Mouse (Mus musculus) lung, postnatal 14 days (tissue): ENCODE data around the gene Gne.

Experiments used
- DNase-seq: peaks from one replicate; pipeline ENCODE4 v3.0.0; 2021

Gne gene

GRCm38 (mm10) chr4:44022323-44022722, 61.7 kb downstream of the Gne start:
- DNase-seq = no peak

- DNase-seq = no peak
Measured at GRCm38 (mm10) chr4:44016791-44017190, 67.2 kb downstream of the Gne start.

GRCm38 (mm10) chr4:44016071-44016470, 67.9 kb downstream of the Gne start:
- DNase-seq = no peak

GRCm38 (mm10) chr4:44013391-44014070, 70.4 kb downstream of the Gne start:
- no peak for DNase-seq

GRCm38 (mm10) chr4:44012376-44013367, 71.3 kb downstream of the Gne start:
- peak; percentile 89 for DNase-seq

GRCm38 (mm10) chr4:44011799-44012198, 72.2 kb downstream of the Gne start:
- no peak for DNase-seq

- no peak for DNase-seq
Measured at GRCm38 (mm10) chr4:44010893-44011292, 73.1 kb downstream of the Gne start.

GRCm38 (mm10) chr4:44010176-44010575, 73.8 kb downstream of the Gne start:
- DNase-seq = no peak

GRCm38 (mm10) chr4:44004623-44005409, 79.2 kb downstream of the Gne start:
- DNase-seq = no peak

- no peak for DNase-seq
Measured at GRCm38 (mm10) chr4:44004126-44004525, 79.9 kb downstream of the Gne start, which contains the start of gene Clta. TSS of gene Clta (plus strand) at chr4:44004452.

GRCm38 (mm10) chr4:44003622-44004021, 80.4 kb downstream of the Gne start:
- no peak for DNase-seq

- no peak for DNase-seq
Measured at GRCm38 (mm10) chr4:43994342-43994741, 89.6 kb downstream of the Gne start.

- DNase-seq = no peak
Measured at GRCm38 (mm10) chr4:43993072-43993471, 90.9 kb downstream of the Gne start.

GRCm38 (mm10) chr4:43988976-43989375, 95.0 kb downstream of the Gne start:
- no peak for DNase-seq

- DNase-seq = no peak
Measured at GRCm38 (mm10) chr4:43984326-43984725, 99.7 kb downstream of the Gne start.
